Mouse (Mus musculus): ENCODE results near the gene Ly6g6c.
A peak's percentile ranks its signal among the peaks of the same experiment; 100 is the strongest.

Gene Ly6g6c

GRCm38 (mm10) chr17:35058316-35058715 is 6.9 kb upstream of the Ly6g6c start:
- DNase-seq = peak; percentile 95

GRCm38 (mm10) chr17:35058911-35059892 is 6.0 kb upstream of the Ly6g6c start, which contains the start of gene Ddah2:
Gene Ddah2 (plus strand): TSS chr17:35059035.
- peak; percentile 99 for DNase-seq

- peak; percentile 95 for DNase-seq
Observed at GRCm38 (mm10) chr17:35060071-35060470, 5.1 kb upstream of the Ly6g6c start.

DNA sequence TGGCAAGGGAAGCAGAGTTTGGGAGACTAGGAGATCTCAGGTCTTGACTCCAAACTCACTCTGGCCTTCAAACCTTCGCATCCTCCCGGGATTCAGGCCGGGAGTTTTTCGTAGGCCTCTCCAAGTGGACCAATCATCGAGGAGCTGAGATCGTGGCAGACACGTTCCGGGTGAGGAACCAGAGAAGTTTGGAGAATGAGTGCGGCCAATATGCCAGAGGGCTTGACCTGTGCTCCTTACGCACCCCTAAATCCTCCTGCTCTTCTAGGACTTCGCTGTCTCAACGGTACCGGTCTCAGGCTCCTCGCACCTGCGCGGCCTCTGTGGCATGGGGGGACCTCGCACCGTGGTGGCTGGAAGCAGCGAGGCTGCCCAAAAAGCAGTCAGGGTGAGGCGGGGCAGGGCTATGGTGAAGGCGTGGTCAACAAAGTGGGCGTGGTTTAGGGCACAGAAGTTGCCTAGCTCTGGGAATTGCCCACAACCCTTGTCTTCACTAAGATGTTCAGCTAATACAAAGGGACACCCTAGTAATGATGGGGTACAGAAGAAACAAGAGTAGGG is 4.4 kb upstream of the Ly6g6c start:
- DNase-seq = peak; percentile 96

DNA sequence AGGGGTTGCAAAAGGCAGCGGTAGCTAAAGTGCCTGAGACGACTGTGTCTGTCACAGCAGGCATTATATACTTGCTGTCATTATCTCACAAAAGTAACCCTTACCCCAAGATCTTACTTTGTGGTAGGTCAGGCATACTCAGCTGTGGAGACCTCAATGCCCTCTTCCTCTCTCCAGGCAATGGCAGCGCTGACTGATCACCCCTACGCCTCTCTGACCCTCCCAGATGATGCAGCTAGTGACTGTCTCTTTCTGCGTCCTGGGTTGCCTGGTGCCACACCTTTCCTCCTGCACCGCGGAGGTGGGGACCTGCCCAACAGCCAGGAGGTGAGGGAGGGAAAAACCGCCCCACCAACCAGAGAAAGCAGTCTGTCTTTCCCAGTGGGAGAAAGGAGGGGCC is 3.9 kb upstream of the Ly6g6c start:
- peak; percentile 92 for DNase-seq

DNA sequence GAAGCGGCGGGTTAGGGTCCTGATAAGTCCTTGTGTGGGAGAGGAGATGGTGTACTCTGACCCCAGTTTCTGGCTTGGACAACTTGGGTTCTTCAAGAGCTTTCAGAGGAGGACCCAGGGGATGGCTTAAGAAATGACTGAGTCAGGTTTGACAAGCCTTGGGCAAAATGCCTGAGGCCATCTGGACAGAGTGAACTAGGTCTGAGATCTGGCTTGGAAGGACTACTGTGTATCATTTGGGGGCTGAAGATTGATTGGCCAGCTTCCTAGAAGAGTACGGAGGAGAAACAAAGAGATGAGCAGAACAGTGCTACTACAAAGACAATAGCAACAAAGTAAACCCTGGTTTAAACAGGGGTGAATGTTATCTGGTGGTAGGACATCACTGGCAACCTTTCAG is 1.7 kb upstream of the Ly6g6c start:
- DNase-seq = peak; percentile 94

GRCm38 (mm10) chr17:35064378-35064877 is 760 bp upstream of the Ly6g6c start:
- DNase-seq = no peak

DNA sequence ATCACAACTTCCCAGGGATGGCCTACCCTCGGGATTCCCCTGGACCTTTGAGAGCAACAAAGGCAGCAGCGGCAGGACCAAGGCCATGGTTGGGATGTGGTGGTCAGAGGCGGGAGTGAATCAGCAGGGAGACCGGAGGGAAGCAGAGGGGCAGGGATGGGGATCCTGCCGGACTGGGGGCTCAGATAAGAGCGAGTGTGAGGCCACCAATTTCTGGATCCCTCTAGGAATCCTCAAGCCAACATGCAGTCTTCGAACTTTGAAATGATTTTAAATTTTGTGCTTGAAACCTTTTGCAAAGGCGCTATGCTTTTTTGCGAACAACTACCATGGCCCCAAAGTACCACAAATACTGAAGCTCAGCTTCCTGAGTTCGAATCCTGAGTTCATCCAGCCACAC is 896 bp downstream of the Ly6g6c start, which contains the start of gene Mpig6b:
TSS of gene Mpig6b (minus strand) at position 101 of the 400 bp plus-strand sequence.
- no peak for DNase-seq

- DNase-seq = no peak
Observed at GRCm38 (mm10) chr17:35068213-35068914, 3.2 kb downstream of the Ly6g6c start.

GRCm38 (mm10) chr17:35070556-35071229 is 5.5 kb downstream of the Ly6g6c start:
- peak; percentile 95 for DNase-seq

- no peak for DNase-seq
Observed at GRCm38 (mm10) chr17:35071454-35071853, 6.3 kb downstream of the Ly6g6c start.

DNA sequence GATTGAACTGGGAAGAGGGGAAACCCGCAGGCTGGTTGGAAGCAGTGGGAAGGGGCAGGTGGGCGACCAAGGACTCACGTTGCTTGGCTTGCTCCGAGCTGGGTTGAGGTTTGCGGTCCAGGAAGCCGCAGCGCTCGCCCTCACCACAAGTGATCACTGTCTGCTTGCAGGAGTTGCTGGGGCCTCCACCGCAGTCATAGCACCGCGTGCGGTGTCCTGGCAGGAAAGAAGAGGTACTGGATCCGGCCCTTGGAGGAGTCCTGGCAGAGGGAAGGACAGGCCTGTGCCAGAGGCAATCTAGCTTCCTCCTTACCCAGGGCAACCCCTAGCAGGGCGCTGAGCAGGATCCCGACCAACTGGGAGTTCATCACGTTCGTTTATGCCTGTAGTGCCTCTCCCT is 8.9 kb downstream of the Ly6g6c start:
- no peak for DNase-seq

GRCm38 (mm10) chr17:35076507-35077176 is 11.5 kb downstream of the Ly6g6c start, which contains the start of gene Ly6g6e:
Gene Ly6g6e (plus strand): TSS chr17:35076902.
- no peak for DNase-seq

DNA sequence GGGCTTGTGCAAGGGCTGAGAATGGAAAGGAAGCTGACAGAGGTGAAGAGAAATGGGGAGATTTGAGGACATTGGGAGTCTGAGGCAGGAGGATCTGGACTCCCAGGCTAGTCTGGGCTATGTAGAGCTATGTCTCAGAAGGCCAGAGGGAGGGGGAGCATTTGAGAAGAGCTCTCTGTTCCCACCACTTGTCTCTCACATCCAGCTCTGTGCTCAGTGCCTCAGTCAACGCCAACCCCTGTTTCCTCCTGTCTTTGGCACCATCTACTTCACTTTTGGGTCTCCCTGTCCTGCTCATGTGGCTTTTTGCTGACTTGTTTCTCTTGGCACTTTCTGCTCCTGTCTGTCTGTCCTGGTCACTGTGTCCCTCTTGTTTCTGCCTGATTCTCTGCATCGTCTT is 12.1 kb downstream of the Ly6g6c start:
- peak; percentile 94 for DNase-seq

GRCm38 (mm10) chr17:35077786-35078233 is 12.6 kb downstream of the Ly6g6c start, which contains the start of gene Ly6g6d:
Gene Ly6g6d (minus strand): TSS chr17:35078065.
- DNase-seq = peak; percentile 97

GRCm38 (mm10) chr17:35079778-35080177 is 14.6 kb downstream of the Ly6g6c start:
- DNase-seq = peak; percentile 93

- no peak for DNase-seq
Observed at GRCm38 (mm10) chr17:35080248-35080647, 15.1 kb downstream of the Ly6g6c start.

DNA sequence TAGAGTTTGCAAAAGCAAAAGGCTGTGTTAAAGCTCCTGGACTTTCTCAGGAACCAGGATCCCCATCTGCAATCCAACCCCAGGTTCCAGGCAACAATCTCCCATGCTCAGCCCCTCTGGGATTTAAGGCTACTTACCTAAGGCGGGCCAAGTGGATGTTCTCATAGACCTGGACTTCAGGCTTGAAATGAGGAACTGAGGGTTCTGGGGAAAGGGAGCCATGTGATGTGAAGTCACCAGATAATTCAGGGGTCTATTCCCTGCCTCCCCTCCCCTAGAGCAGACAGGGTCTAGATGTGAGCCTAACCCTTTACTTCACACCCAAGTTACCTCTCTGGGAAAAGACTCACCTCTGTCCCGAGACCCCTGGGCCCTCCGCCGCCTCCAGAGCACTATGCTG is 15.5 kb downstream of the Ly6g6c start:
- DNase-seq = no peak

DNA sequence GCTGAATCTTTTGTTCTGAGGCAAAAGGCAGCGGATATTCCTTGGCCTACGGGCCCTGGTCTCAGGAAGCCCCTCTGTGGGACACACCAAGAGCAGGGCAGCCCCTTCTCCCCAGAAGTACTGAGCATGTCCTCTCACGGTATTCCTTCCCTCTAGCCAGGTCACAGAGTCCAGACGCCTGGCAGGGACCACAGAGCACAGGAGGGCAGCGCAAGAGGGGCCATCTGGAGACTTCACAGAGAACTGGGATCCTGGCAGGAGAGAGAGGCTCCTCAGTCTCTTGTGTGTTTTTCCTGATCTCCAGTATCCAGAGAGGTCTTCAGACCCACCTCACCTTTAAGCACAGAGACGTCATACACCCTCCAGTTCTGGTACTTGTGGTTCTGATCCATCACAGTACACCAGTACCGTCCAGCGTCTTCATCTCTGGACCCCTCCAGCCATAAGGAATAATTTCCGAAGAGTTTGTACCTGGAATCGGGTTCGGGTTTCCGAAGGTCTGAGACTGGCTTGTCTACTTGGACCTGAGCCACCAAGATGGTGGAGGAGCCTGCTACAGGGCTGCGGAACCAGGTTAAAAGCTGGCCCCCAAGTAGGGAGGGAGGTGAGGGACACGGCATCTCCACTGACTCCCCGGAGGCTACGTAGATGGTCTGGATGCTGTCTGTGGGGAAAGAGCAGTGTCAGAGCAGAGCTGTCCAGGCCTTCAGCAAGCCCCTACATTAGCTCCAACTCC is 17.8 kb downstream of the Ly6g6c start:
- no peak for DNase-seq

- DNase-seq = no peak
Observed at GRCm38 (mm10) chr17:35083929-35084497, 18.8 kb downstream of the Ly6g6c start.
